Mouse (Mus musculus) gastrocnemius, adult 8-10 months (tissue): ENCODE data around the gene Syde1. TPM values are rescaled to one million over a fixed set of nuclear protein-coding genes. Genes with fewer than 3 reads are reported as not detected.
A peak's percentile ranks its signal among the peaks of the same experiment; 100 is the strongest.
"Not testable (repeated sequence)": the region's sequence is repeated elsewhere in the genome, so short reads cannot be mapped to it uniquely, and the experiment has no call there.

Experiments
- DNase-seq, 2 experiments: peaks; one replicate each; pipeline ENCODE4 v3.0.0; 2022; ENCODE audit warnings: low spot score in 2 of 2
- total RNA-seq, 4 experiments: library from RNA; stranded (reverse); gene quantifications; 2 replicates each; pipeline ENCODE4 v1.2.4; 2022

Syde1 gene
- total RNA-seq, result 1 to 10 TPM; 2.2 to 3.6 (median 2.6) TPM

GRCm38 (mm10) chr10:78591406-78592328 is at the start of gene Syde1:
TSS of gene Syde1 (minus strand) at chr10:78591964.
- DNase-seq, result peak; percentile 21 to 27

DNA sequence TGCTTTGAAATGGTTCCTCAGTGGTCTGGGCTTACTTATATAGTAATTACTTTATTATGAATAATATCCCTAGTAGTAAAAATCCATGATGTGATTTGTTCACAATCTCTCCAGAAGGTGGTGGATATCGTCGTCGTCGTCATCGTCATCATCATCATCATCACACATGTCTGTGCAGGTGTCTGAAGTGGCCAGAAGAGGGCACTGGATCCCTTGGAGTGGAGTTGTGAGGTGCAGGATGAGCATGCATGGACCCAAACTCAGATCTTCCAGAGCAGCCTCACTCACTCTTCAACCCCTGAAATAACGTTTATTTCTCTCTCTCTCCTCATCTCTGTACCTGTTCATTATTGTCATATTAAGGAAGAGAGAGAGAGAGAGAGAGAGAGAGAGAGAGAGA is 40.5 kb upstream of the Syde1 start:
- DNase-seq, result no peak

- DNase-seq, result no peak
Measured at GRCm38 (mm10) chr10:78630194-78630593, 38.4 kb upstream of the Syde1 start.

- not testable (repeated sequence) for DNase-seq
Measured at GRCm38 (mm10) chr10:78623143-78623542, 31.4 kb upstream of the Syde1 start.

- no peak for DNase-seq
Measured at GRCm38 (mm10) chr10:78617974-78618373, 26.2 kb upstream of the Syde1 start, which contains the start of gene Olfr1357. TSS of gene Olfr1357 (minus strand) at chr10:78618074.

GRCm38 (mm10) chr10:78607602-78608001 is 15.8 kb upstream of the Syde1 start:
- DNase-seq, result no peak

DNA sequence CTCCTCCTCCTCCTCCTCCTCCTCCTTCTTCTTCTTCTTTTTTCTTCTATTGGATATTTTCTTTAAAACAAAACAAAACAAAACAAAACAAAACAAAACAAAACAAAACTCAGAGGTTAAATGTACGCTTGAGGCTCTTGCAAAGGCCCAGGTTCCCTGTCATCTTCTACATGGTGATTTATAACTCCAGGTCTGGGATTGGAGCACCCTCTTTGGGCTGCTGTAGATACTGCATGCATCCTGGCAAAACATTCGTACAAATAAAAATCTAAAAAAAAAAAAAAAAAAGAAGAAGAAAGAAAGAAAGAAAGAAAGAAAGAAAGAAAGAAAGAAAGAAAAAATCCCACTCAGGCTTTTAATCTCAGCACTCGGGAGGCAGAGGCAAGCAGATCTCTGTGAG is 13.3 kb upstream of the Syde1 start:
- DNase-seq, result no peak

GRCm38 (mm10) chr10:78599865-78600264 is 8.1 kb upstream of the Syde1 start:
- DNase-seq, result no peak

DNA sequence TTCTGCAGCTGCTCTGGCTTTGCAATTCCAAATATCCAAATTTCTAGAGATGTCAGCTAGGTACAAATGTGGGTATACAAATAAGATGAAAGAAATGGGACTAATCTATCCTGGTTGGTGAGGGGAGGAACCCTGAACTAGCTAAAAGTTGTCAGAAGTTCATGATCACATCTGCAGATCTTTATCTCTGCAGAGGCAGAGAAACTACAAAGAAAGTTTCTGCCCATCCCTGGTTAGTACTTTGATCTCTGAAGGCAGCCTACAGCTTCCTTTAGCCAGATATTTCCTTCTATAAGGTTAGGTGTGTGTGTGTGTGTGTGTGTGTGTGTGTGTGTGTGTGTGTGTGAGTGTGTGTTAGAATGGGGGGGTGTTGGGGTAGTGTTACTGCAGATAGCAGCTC is 2.8 kb upstream of the Syde1 start:
- DNase-seq, result no peak

GRCm38 (mm10) chr10:78594157-78594556 is 2.4 kb upstream of the Syde1 start:
- no peak for DNase-seq

DNA sequence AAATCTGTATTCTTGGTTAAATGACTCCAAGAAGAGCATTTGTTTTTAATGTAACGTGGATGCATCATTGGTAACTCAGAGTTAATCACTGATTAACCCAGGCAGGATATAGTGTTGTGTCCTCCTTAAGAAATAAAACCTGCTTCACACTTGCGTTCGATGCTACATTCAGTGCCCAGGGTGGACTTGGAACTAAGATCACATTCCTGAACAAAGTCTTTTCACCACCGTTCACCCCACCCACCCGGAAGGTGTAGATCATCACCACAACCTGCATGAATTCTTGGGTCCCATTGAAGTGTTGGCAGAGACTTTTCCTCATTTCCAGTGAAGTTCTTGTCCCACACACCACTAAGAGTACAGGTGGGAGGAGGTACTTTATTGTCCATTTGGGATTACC is 2.0 kb upstream of the Syde1 start:
- DNase-seq, result no peak

- no peak for DNase-seq
Measured at GRCm38 (mm10) chr10:78592856-78593379, 1.2 kb upstream of the Syde1 start.

DNA sequence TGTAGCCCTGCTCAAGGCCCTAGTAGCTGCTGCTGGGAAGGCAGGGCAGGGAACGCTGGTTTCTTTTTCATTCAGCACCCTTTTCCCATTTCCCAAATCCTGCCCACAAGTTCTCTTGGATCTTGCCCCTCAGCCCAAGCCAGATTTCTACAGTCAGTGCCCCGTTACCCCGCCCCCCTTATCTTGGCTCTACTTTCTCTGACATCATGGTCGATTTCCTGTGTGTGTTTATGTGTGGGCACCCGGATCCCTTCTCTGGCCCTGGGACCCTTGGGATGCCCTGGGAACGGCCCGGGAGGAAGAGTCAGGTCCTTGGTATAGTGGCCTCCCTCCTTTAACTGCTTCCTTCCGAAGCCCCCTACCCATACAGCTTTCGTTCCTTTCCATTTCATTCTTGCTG is 1.0 kb downstream of the Syde1 start:
- no peak for DNase-seq

- no peak for DNase-seq
Measured at GRCm38 (mm10) chr10:78589901-78590300, 1.9 kb downstream of the Syde1 start.

- DNase-seq, result no peak
Measured at GRCm38 (mm10) chr10:78589291-78589690, 2.5 kb downstream of the Syde1 start.

DNA sequence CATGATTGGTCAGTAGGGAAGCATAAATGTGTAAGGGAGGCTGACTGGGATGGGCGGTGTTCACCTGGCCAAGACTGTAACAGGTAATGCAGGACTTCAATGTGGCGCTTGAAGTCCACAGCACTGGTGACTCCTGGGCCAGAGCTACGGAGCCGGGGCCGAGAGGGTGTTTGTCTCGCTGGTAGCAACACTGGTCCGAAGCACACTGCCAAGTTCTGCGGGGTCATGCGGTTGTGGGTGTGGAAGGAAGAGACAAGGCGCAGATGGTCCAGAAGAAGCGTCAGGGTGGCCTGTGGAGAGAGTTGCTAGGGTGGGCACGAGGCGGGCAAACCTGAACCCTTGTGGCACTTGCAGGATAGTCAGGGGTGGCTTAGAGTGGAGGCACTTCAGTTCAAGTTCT is 5.7 kb downstream of the Syde1 start:
- no peak for DNase-seq

DNA sequence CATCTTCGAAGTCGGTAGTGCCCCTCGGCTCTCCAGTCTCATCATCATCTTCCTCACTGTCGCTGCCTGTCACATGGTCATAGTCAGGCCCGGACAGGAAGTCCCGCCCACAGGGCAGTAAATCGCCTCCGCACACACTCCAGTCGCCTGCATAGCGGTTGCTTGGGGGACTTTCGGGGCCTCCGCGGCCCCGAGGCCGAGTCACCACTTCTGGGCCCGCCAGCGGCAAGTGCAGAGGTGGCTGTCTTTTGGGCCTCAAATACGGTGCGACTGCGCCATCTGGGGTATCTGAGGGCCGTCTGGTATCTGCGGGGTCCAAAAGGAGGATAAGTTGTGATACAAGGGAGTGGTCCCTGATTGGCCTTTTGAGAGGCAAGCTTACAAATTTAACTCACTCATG is 6.2 kb downstream of the Syde1 start:
- DNase-seq, result no peak

GRCm38 (mm10) chr10:78584996-78585395 is 6.8 kb downstream of the Syde1 start:
- DNase-seq, result no peak

GRCm38 (mm10) chr10:78583939-78584338 is 7.8 kb downstream of the Syde1 start:
- no peak for DNase-seq

DNA sequence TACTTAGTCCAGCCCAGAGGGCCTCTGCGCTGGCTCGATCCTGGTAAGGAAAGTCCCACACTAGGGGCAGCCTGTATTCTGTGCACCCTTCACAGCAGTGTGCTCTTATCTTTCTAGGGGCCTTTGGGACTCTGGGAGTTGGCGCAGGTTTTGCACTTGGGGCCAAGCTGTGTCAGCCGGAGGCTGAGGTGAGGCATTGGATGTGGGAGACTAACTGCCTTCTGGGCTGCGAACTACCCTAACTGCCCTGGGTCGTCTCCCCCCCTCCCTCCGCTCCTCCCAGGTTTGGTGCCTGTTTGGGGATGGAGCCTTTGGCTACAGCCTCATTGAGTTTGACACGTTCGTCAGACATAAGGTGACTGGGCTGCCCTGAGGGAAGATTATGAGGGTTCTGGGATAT is 8.4 kb downstream of the Syde1 start:
- no peak for DNase-seq

GRCm38 (mm10) chr10:78581121-78581520 is 10.6 kb downstream of the Syde1 start:
- no peak for DNase-seq

DNA sequence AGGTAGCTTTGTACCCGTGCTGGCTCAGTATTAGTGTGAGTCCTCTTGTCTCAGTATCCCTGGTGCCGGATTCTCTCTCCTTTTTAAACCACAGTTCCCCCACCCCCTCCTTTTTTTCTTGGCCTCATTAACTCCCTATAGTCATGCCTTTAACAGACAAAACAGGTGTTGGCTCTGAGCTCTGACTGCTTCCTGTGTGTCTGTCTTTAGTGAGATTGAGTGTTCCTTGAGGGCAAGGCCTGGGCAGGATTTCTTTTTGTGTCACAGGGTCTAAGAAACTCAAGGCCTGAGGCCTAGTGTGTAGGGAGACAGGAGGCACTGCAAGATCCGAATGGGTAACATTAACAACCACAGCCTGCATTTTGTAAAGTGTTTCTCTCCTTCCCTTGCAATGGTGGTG is 13.6 kb downstream of the Syde1 start:
- no peak for DNase-seq
